Mouse (Mus musculus) stomach, embryonic 16.5 days (tissue): ENCODE measurements at regions not wholly inside any gene's neighbourhood (a gene's known extent, or its start where the extent isn't known, plus 50 kb on each side); places are given as distances from the start of the nearest gene placed in this dataset.

Experiments used
- ATAC-seq: fragments of 200-750 bp; cut with Nextera tagmentation; 2 replicates; pipeline ENCODE4 v1.8.0; 2017; ENCODE audit warnings: moderate number of reproducible peaks, moderate TSS enrichment; ENCODE audit not compliant: insufficient read depth, low FRiP score
- H3K27ac ChIP-seq: fragments of 300-500 bp; sonication (generic); 2 replicates; pipeline ENCODE4 v1.5.1; 2014; ENCODE audit warnings: low read length
- H3K27me3 ChIP-seq: fragments of 300-500 bp; sonication (generic); 2 replicates; pipeline ENCODE4 v1.6.1; 2014; ENCODE audit warnings: low read length, control low read depth, mixed read lengths; ENCODE audit not compliant: control insufficient read depth, insufficient read depth
- H3K36me3 ChIP-seq: fragments of 300-500 bp; sonication (generic); 2 replicates; pipeline ENCODE4 v1.6.1; 2014; ENCODE audit warnings: low read length; ENCODE audit not compliant: control insufficient read depth, insufficient read depth
- H3K4me1 ChIP-seq: fragments of 300-500 bp; sonication (generic); 2 replicates; pipeline ENCODE4 v1.6.1; 2014; ENCODE audit warnings: low read length, control low read depth, mixed read lengths; ENCODE audit not compliant: control insufficient read depth, insufficient read depth
- H3K4me2 ChIP-seq: fragments of 300-500 bp; sonication (generic); 2 replicates; pipeline ENCODE4 v1.6.1; 2014; ENCODE audit warnings: low read depth, low read length, mixed read lengths
- H3K4me3 ChIP-seq: fragments of 300-500 bp; sonication (generic); replicated peaks from 2 replicates; pipeline ENCODE4 v1.5.1; 2014; ENCODE audit warnings: mild to moderate bottlenecking, low read length
- H3K9ac ChIP-seq: fragments of 300-500 bp; sonication (generic); 2 replicates; pipeline ENCODE4 v1.6.1; 2014; ENCODE audit warnings: low read length
- H3K9me3 ChIP-seq: fragments of 300-500 bp; sonication (generic); replicated peaks from 2 replicates; pipeline ENCODE4 v1.6.1; 2016; ENCODE audit warnings: low read length, control low read depth; ENCODE audit not compliant: control insufficient read depth
- WGBS: fragments of 180-500 bp; shearing (Covaris S2); extraction: QIAGEN DNeasy Blood & Tissue Kit; methylation state at CpG from one replicate; pipeline ENCODE4 v1.1.7; 2014; 5-methylcytosine and 5-hydroxymethylcytosine counted together

GRCm38 (mm10) chr9:87971791-87972190, 240.7 kb upstream of the Tbx18 start:
- Histone ChIP-seq H3K4me3 (no peak overlapping the region), H3K9ac (no peak overlapping the region), H3K36me3 (no peaks in the 10 kb centered on the region), H3K4me1 (no peaks in the 10 kb centered on the region), H3K27me3 (no peaks in the 10 kb centered on the region), H3K27ac (no peak overlapping the region), H3K4me2 (no peak overlapping the region), H3K9me3 (no peaks in the 10 kb centered on the region)
- ATAC-seq, result no peak
- WGBS, result 82% methylated on average over 3 of the region's 3 CpGs

DNA sequence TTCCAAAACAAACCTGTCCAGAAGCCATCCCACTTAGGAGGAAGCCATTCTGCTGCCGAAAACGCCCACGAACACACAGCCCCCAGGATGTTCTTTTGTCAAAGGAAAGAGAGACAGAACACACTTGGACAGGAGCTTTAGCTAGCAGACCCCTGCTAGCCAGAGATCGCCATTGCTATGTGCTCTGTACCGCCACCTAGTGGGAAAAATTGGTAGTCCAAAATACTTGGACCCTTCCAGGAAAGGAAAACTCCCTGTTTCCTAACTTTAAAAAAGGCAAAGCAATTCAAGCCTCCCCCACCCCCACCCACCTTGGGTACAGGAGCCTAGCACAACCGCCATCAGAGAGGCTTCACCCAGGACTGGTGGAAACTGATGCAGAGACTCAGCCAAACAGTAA, 242.5 kb upstream of the Tbx18 start:
- Histone ChIP-seq H3K4me2 (no peak overlapping the region), H3K9ac (no peak overlapping the region), H3K9me3 (no peaks in the 10 kb centered on the region), H3K27me3 (no peaks in the 10 kb centered on the region), H3K4me1 (no peaks in the 10 kb centered on the region), H3K4me3 (no peak overlapping the region), H3K27ac (no peak overlapping the region), H3K36me3 (no peaks in the 10 kb centered on the region)
- 43% methylated on average over 6 of the region's 6 CpGs for WGBS
- ATAC-seq, result no peak

DNA sequence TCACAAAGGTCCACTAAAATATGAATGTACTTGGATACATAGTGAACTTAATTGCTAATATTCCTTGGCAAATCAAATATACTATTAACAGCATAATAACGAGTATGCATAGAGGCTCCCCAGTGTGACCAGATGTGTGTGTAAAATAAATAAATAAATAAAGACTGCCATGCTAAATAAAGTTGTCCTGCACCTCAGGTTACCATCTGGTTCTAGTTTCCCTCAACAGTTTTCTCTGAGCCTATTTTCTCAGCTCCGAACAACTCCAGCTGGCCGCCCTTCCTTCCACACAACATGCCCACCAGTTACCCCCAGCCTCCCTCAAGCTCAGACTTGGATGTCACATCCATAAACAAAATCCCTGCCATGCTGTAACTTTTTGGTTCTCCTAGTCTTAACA, 253.8 kb upstream of the Tbx18 start:
- Histone ChIP-seq H3K4me2 (no peak overlapping the region), H3K27ac (no peak overlapping the region), H3K27me3 (no peaks in the 10 kb centered on the region), H3K9ac (no peak overlapping the region), H3K36me3 (no peaks in the 10 kb centered on the region), H3K4me3 (no peak overlapping the region), H3K4me1 (no peaks in the 10 kb centered on the region), H3K9me3 (no peaks in the 10 kb centered on the region)
- no peak for ATAC-seq
- WGBS, result 85% methylated on average over 3 of the region's 3 CpGs

DNA sequence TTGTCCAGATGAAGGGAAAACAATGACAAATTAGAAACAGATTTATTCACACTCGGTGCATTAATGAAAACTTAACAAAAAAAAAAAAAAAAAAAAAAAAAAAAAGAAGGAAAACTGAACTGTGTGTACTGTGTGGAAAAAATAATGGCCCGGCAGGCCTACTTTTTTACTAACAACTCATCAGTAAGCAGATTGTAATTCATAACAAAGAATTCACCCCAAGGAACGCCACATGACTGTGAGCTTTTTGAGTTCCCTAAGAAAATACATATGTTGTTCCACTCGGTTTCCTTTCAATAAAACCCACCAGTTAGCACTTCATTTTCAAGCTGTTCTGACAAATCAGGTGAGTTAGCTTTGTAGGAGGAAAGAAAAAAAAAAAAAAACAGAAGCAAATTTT, 254.4 kb upstream of the Tbx18 start:
- no peak for ATAC-seq
- 69% methylated on average over 4 of the region's 4 CpGs for WGBS
- H3K4me3 ChIP-seq, result no peak overlapping the region

DNA sequence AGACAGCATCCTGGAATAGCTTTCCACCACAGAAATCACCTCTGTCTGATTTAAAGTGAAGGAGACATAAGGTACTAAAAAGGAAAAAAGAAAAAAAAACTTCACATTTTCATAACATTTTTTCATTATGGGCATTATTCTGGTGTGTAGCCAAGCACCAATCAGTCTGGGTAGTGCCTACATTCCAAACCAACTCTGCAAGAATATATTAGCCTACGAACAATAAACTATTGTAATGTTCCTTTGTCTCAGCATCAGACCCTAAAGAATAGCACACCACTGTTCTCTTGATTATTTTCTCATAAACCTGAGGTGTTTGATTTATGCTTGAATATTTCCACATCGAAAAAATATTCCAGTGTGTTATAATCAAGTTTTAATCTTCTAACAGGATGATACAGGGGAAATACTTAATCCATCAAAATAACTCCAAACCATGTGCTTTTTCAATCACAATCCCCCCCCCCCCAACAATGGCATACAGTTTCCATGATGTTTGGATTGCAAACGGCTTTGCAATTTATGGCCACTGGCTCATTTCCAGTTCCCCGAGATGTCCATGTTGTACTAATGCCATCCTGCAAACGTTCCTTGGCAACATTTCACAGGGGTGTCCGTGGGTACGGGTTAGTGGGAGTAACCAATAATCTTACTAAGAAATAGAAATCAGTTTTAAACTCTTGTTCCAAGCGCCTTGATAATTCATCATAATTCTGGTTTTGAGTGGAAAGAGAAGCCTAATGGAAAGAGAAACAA, 275.1 kb upstream of the Tbx18 start:
- 70% methylated on average over 8 of the region's 8 CpGs for WGBS
- no peaks in the 10 kb centered on the region for H3K27me3 ChIP-seq
- H3K9me3 ChIP-seq, result no peaks in the 10 kb centered on the region
- H3K4me1 ChIP-seq, result no peaks in the 10 kb centered on the region
- no peak overlapping the region for H3K9ac ChIP-seq
- no peak for ATAC-seq
- H3K36me3 ChIP-seq, result no peaks in the 10 kb centered on the region
- H3K27ac ChIP-seq, result no peak overlapping the region
- H3K4me3 ChIP-seq, result no peak overlapping the region
- H3K4me2 ChIP-seq, result no peak overlapping the region

More for the DNA sequence above, 254.4 kb upstream of the Tbx18 start:
- no peaks in the 10 kb centered on the region for H3K9me3 ChIP-seq
- no peak overlapping the region for H3K9ac ChIP-seq
- no peaks in the 10 kb centered on the region for H3K27me3 ChIP-seq
- H3K4me1 ChIP-seq, result no peaks in the 10 kb centered on the region
- no peak overlapping the region for H3K4me2 ChIP-seq
- no peak overlapping the region for H3K27ac ChIP-seq
- H3K36me3 ChIP-seq, result no peaks in the 10 kb centered on the region

DNA sequence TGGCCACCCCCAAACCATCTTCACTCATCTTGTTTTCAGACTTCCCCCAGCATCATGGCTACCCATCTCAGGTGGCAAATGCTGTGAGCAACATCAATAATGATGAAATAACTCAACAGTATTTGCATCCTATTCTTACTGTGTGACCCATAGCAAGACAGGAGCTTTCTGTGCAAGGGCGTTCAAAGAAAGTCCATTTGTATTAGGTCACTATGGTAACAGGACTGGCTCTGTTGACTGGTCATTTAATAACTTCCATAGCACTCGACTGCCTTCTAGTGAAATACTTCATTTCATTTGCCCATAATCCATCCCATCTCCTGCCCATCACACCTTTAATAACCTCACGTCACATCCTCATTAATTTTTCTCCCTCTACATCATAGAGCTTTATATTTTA, 292.7 kb upstream of the Tbx18 start:
- H3K4me3 ChIP-seq, result no peak overlapping the region
- 64% methylated on average over 3 of the region's 3 CpGs for WGBS

DNA sequence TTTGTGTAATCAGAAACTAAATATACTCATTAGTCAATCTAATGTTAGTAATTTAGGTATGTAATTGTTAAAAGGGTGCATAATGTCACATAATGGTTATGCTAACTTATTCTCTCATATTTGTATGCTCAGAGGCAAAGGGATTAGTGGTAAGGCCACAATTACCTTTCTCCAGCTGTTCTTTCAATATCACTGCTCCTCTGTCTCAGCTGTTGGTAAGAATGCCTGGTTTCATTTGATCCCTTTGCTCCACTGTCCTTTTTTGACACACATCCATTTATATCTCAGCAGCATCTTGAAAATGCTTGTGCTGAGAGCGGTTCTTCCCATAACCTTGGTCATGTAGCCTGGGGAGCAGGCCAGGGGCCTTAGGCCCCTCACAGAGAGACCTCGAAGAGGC, 294.9 kb upstream of the Tbx18 start:
- WGBS, result 83% methylated on average over 2 of the region's 2 CpGs
- no peaks in the 10 kb centered on the region for H3K27me3 ChIP-seq

More for the DNA sequence above, 292.7 kb upstream of the Tbx18 start:
- H3K36me3 ChIP-seq, result no peaks in the 10 kb centered on the region
- ATAC-seq, result no peak
- no peaks in the 10 kb centered on the region for H3K4me1 ChIP-seq
- H3K9ac ChIP-seq, result no peak overlapping the region
- no peak overlapping the region for H3K4me2 ChIP-seq
- no peaks in the 10 kb centered on the region for H3K27me3 ChIP-seq
- no peak overlapping the region for H3K27ac ChIP-seq
- no peaks in the 10 kb centered on the region for H3K9me3 ChIP-seq

GRCm38 (mm10) chr9:88030509-88031148, 296.4 kb upstream of the Nt5e start:
- H3K36me3 ChIP-seq, result no peaks in the 10 kb centered on the region
- 79% methylated on average over 6 of the region's 6 CpGs for WGBS
- ATAC-seq, result no peak
- H3K4me2 ChIP-seq, result no peak overlapping the region
- H3K27me3 ChIP-seq, result no peaks in the 10 kb centered on the region
- H3K9me3 ChIP-seq, result no peaks in the 10 kb centered on the region
- H3K27ac ChIP-seq, result no peak overlapping the region
- H3K4me1 ChIP-seq, result no peaks in the 10 kb centered on the region
- no peak overlapping the region for H3K4me3 ChIP-seq
- H3K9ac ChIP-seq, result no peak overlapping the region

More for the DNA sequence above, 294.9 kb upstream of the Tbx18 start:
- Histone ChIP-seq H3K27ac (no peak overlapping the region), H3K9ac (no peak overlapping the region), H3K4me2 (no peak overlapping the region), H3K9me3 (no peaks in the 10 kb centered on the region), H3K4me1 (no peaks in the 10 kb centered on the region), H3K36me3 (no peaks in the 10 kb centered on the region), H3K4me3 (no peak overlapping the region)
- ATAC-seq, result no peak

- 89% methylated on average over 7 of the region's 7 CpGs for WGBS
- no peak for ATAC-seq
- Histone ChIP-seq H3K4me3 (no peak overlapping the region), H3K4me2 (no peak overlapping the region), H3K27me3 (no peaks in the 10 kb centered on the region), H3K9ac (no peak overlapping the region), H3K9me3 (no peaks in the 10 kb centered on the region), H3K4me1 (no peaks in the 10 kb centered on the region), H3K36me3 (no peaks in the 10 kb centered on the region), H3K27ac (no peak overlapping the region)
Observed at GRCm38 (mm10) chr9:88037560-88037959, 289.4 kb upstream of the Nt5e start.
